Mouse (Mus musculus): ENCODE measurements around the gene Chd4.
"Not testable (repeated sequence)": the region's sequence is repeated elsewhere in the genome, so short reads cannot be mapped to it uniquely, and the experiment has no call there.

DNA sequence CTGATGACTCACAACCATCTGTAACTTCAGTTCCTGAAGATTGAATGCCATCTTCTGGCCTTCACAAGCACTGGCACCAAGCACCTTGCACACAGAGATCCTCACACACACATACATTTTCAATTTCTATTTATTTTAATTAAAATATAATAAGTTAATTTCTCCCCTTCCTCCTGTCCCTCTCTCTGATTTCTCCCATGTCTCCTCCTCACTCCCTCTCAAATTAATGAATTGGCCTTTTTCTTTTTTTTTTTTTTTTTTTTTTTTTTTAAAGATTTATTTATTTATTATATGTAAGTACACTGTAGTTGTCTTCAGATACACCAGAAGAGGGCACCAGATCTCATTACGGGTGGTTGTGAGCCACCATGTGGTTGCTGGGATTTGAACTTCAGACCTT lies 30.6 kb upstream of the Chd4 start:
- TF ChIP-seq CTCF (IDR thresholded peaks at IDR 0.05; ENCODE audit: low read depth, low read length); POLR2A (IDR thresholded peaks at IDR 0.05; ENCODE audit: insufficient read depth, low read length): not testable (repeated sequence)

Data from ES-Bruce4 (cell line).